Mouse (Mus musculus) C2C12 (cell line): ENCODE results near the gene Il23r.

Experiments
- CEBPB ChIP-seq: IDR thresholded peaks from one replicate; pipeline ENCODE4 v1.6.1; 2011; ENCODE audit warnings: low read depth, mild to moderate bottlenecking, control low read depth, moderate library complexity
- CTCF ChIP-seq: IDR thresholded peaks from one replicate; pipeline ENCODE4 v1.5.1; 2011; ENCODE audit not compliant: control insufficient read depth, insufficient read depth, insufficient read length
- MAX ChIP-seq: IDR thresholded peaks from one replicate; pipeline ENCODE4 v1.6.1; 2011; ENCODE audit warnings: mild to moderate bottlenecking, control low read depth
- MYOD1 ChIP-seq: IDR thresholded peaks from one replicate; pipeline ENCODE4 v1.6.1; 2011; ENCODE audit warnings: low read depth; ENCODE audit not compliant: control insufficient read depth, insufficient read length
- MYOG ChIP-seq: IDR thresholded peaks from one replicate; pipeline ENCODE4 v1.6.1; 2011; ENCODE audit not compliant: control insufficient read depth, insufficient read length; ENCODE audit errors: extremely low read depth
- USF1 ChIP-seq: IDR thresholded peaks from one replicate; pipeline ENCODE4 v1.6.1; 2011; ENCODE audit warnings: low read depth, mild to moderate bottlenecking, control low read depth, moderate library complexity

DNA sequence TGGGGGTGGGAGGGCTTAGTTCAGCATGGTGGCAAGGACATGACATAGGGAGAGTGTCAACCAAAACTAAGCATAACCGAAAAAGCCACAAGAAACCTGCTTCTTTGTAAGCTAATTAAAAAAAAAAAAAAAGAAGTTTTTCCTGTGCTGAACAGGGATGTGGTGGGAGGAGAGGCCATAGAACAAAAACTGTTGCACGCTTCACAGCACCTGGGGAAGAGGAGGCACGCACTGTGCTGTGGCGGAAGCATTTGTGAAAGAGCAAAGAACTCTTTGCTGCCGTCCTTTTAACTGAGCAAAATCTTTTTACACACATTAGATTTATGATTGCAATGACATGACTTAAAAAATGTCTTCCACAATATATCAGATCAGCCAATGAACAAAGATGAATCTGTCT lies 69.9 kb downstream of the Il23r start:
- TF ChIP-seq MAX (no peak), CTCF (no peak), USF1 (no peak), MYOG (no peak), MYOD1 (no peak), CEBPB (no peak)
